Mouse (Mus musculus): ENCODE data around the gene Tmeff2. TPM values are rescaled to one million over a fixed set of nuclear protein-coding genes. Genes with fewer than 3 reads are reported as not detected.

Gene Tmeff2
- polyA plus RNA-seq, 1 experiment from 2014 or later, result 20.1 TPM

- Histone ChIP-seq H3K36me3 (no peaks in the 10 kb centered on the region), H3K27me3 (no peaks in the 10 kb centered on the region), H3K9me3 (no peaks in the 10 kb centered on the region), H3K9ac (no peak overlapping the region), H3K4me3 (no peak overlapping the region), H3K4me1 (no peaks in the 10 kb centered on the region), H3K4me2 (no peak overlapping the region), H3K27ac (no peak overlapping the region)
- WGBS, result 53% methylated on average over 5 of the region's 5 CpGs
- ATAC-seq (ENCODE audit: insufficient number of reproducible peaks, low FRiP score, low TSS enrichment, low read depth), result no peak
Observed at GRCm38 (mm10) chr1:51152856-51153255, 252.4 kb downstream of the Tmeff2 start.

GRCm38 (mm10) chr1:51184276-51184675 lies 283.8 kb downstream of the Tmeff2 start:
- Histone ChIP-seq H3K27ac (no peak overlapping the region), H3K36me3 (no peaks in the 10 kb centered on the region), H3K9me3 (no peaks in the 10 kb centered on the region), H3K27me3 (no peaks in the 10 kb centered on the region), H3K4me2 (no peak overlapping the region), H3K4me3 (no peak overlapping the region), H3K9ac (no peak overlapping the region), H3K4me1 (no peaks in the 10 kb centered on the region)
- no peak for ATAC-seq (ENCODE audit: insufficient number of reproducible peaks, low FRiP score, low TSS enrichment, low read depth)
- WGBS, result 89% methylated on average over 2 of the region's 2 CpGs

DNA sequence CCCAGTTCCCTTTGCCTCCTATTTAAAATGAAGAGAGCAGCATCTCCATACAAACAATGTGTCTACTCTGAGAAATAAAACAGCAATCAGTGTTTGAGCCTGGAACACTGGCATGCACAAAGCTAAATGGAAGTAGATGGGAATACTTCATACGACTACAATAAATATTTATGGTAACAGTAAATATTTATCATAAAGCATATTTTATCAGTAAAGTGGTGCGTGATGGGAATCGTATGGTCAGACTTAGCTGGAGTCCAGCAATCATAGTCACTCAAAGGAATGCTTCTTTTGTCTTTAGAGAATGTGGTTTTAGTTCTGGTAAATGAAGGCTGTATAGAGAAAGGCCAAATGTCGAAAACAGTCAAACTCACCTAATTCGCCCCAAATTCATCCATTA lies 288.6 kb downstream of the Tmeff2 start:
- Histone ChIP-seq H3K4me1 (no peaks in the 10 kb centered on the region), H3K4me3 (no peak overlapping the region), H3K27ac (no peak overlapping the region), H3K9ac (no peak overlapping the region), H3K4me2 (no peak overlapping the region), H3K36me3 (no peaks in the 10 kb centered on the region), H3K27me3 (no peaks in the 10 kb centered on the region), H3K9me3 (no peaks in the 10 kb centered on the region)
- ATAC-seq (ENCODE audit: insufficient number of reproducible peaks, low FRiP score, low TSS enrichment, low read depth), result no peak
- 86% methylated on average over 5 of the region's 5 CpGs for WGBS

GRCm38 (mm10) chr1:51191253-51191652 lies 290.8 kb downstream of the Tmeff2 start:
- Histone ChIP-seq H3K9ac (no peak overlapping the region), H3K4me2 (no peak overlapping the region), H3K36me3 (no peaks in the 10 kb centered on the region), H3K27me3 (no peaks in the 10 kb centered on the region), H3K4me1 (no peaks in the 10 kb centered on the region), H3K9me3 (no peaks in the 10 kb centered on the region), H3K4me3 (no peak overlapping the region), H3K27ac (no peak overlapping the region)
- no peak for ATAC-seq (ENCODE audit: insufficient number of reproducible peaks, low FRiP score, low TSS enrichment, low read depth)

- no peak for ATAC-seq (ENCODE audit: insufficient number of reproducible peaks, low FRiP score, low TSS enrichment, low read depth)
- Histone ChIP-seq H3K4me1 (no peaks in the 10 kb centered on the region), H3K36me3 (no peaks in the 10 kb centered on the region), H3K27ac (no peak overlapping the region), H3K4me3 (no peak overlapping the region), H3K4me2 (no peak overlapping the region), H3K27me3 (no peaks in the 10 kb centered on the region), H3K9me3 (no peaks in the 10 kb centered on the region), H3K9ac (no peak overlapping the region)
- 49% methylated on average over 6 of the region's 6 CpGs for WGBS
Observed at GRCm38 (mm10) chr1:51191872-51192613, 291.6 kb downstream of the Tmeff2 start.

DNA sequence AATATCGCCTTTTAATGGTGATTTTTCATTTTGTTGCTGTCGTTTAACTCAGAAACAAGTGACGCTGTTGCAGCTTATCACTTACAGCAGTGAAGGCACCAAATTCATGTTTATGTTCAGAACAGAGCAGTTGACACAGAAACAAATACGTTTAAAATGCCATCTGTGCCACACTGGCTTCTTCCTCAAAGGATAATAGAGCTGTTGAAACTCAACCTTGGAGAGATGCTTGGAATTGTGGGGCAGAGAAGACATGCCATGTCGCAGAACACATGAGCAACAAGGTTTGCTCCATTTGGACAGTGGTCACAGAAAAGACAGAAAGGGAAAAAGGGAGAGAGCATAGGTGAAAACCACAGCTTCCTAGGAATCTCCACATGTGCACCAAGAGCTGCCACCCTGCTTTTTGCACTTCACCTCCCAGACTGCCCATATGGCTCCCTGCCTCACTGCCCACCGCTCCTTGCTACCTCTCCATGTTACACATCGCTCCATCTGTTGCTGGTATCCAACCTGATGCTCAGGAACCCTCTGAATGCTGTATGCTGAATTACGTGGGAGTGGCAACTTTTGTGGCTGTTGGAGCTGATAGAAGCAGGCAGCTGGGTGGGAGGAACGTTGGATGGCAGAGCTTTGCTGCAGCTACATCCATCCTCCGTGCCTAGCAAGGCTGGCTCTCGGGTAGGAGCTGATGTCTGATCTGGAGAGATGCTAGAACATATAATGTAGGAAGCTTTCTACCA lies 298.8 kb downstream of the Tmeff2 start:
- Histone ChIP-seq H3K4me1 (no peaks in the 10 kb centered on the region), H3K27me3 (no peaks in the 10 kb centered on the region), H3K4me2 (no peak overlapping the region), H3K9me3 (no peaks in the 10 kb centered on the region), H3K36me3 (no peaks in the 10 kb centered on the region), H3K27ac (no peak overlapping the region), H3K9ac (no peak overlapping the region), H3K4me3 (no peak overlapping the region)
- WGBS, result 88% methylated on average over 11 of the region's 11 CpGs
- ATAC-seq (ENCODE audit: insufficient number of reproducible peaks, low FRiP score, low TSS enrichment, low read depth), result no peak

GRCm38 (mm10) chr1:51199954-51200353 lies 299.5 kb downstream of the Tmeff2 start:
- ATAC-seq (ENCODE audit: insufficient number of reproducible peaks, low FRiP score, low TSS enrichment, low read depth), result no peak
- Histone ChIP-seq H3K27me3 (no peaks in the 10 kb centered on the region), H3K27ac (no peak overlapping the region), H3K36me3 (no peaks in the 10 kb centered on the region), H3K4me3 (no peak overlapping the region), H3K9ac (no peak overlapping the region), H3K4me2 (no peak overlapping the region), H3K9me3 (no peaks in the 10 kb centered on the region), H3K4me1 (no peaks in the 10 kb centered on the region)
- WGBS, result 83% methylated on average over 3 of the region's 3 CpGs

GRCm38 (mm10) chr1:51215631-51216030 lies 315.2 kb downstream of the Tmeff2 start:
- Histone ChIP-seq H3K36me3 (no peaks in the 10 kb centered on the region), H3K4me2 (no peak overlapping the region)
- WGBS, result 87% methylated on average over 3 of the region's 3 CpGs

GRCm38 (mm10) chr1:51216292-51217050 lies 316.0 kb downstream of the Tmeff2 start:
- Histone ChIP-seq H3K27me3 (no peaks in the 10 kb centered on the region), H3K27ac (no peak overlapping the region), H3K9ac (no peak overlapping the region), H3K4me2 (no peak overlapping the region), H3K36me3 (no peaks in the 10 kb centered on the region), H3K9me3 (no peaks in the 10 kb centered on the region), H3K4me3 (no peak overlapping the region), H3K4me1 (no peaks in the 10 kb centered on the region)
- 73% methylated on average over 5 of the region's 5 CpGs for WGBS
- no peak for ATAC-seq (ENCODE audit: insufficient number of reproducible peaks, low FRiP score, low TSS enrichment, low read depth)

More at GRCm38 (mm10) chr1:51215631-51216030, 315.2 kb downstream of the Tmeff2 start:
- Histone ChIP-seq H3K27ac (no peak overlapping the region), H3K4me3 (no peak overlapping the region), H3K9ac (no peak overlapping the region), H3K9me3 (no peaks in the 10 kb centered on the region), H3K27me3 (no peaks in the 10 kb centered on the region), H3K4me1 (no peaks in the 10 kb centered on the region)
- ATAC-seq (ENCODE audit: insufficient number of reproducible peaks, low FRiP score, low TSS enrichment, low read depth), result no peak

- WGBS, result 71% methylated on average over 7 of the region's 7 CpGs
- ATAC-seq (ENCODE audit: insufficient number of reproducible peaks, low FRiP score, low TSS enrichment, low read depth), result no peak
- no peaks in the 10 kb centered on the region for H3K27me3 ChIP-seq
- H3K9ac ChIP-seq, result no peak overlapping the region
- H3K27ac ChIP-seq, result no peak overlapping the region
- no peaks in the 10 kb centered on the region for H3K4me1 ChIP-seq
- H3K4me2 ChIP-seq, result no peak overlapping the region
- H3K9me3 ChIP-seq, result no peaks in the 10 kb centered on the region
- H3K36me3 ChIP-seq, result no peaks in the 10 kb centered on the region
- H3K4me3 ChIP-seq, result no peak overlapping the region
Observed at GRCm38 (mm10) chr1:51217227-51217626, 316.8 kb downstream of the Tmeff2 start.

- Histone ChIP-seq H3K4me2 (no peak overlapping the region), H3K27ac (no peak overlapping the region), H3K4me3 (no peak overlapping the region), H3K9ac (no peak overlapping the region), H3K4me1 (no peaks in the 10 kb centered on the region), H3K27me3 (no peaks in the 10 kb centered on the region), H3K36me3 (no peaks in the 10 kb centered on the region), H3K9me3 (no peaks in the 10 kb centered on the region)
- ATAC-seq (ENCODE audit: insufficient number of reproducible peaks, low FRiP score, low TSS enrichment, low read depth), result no peak
- WGBS, result 82% methylated on average over 7 of the region's 7 CpGs
Observed at GRCm38 (mm10) chr1:51225156-51225555, 324.7 kb downstream of the Tmeff2 start.
